Mouse (Mus musculus) stomach, embryonic 15.5 days (tissue): ENCODE data around the gene 2610001J05Rik. TPM values are rescaled to one million over a fixed set of nuclear protein-coding genes. Genes with fewer than 3 reads are reported as not detected.

Source experiments
- ATAC-seq: fragments of 200-750 bp; cut with Nextera tagmentation; 2 replicates; pipeline ENCODE4 v1.8.0; 2017; ENCODE audit warnings: low read depth, moderate number of reproducible peaks, moderate TSS enrichment; ENCODE audit not compliant: insufficient read depth, low FRiP score
- H3K27ac ChIP-seq: fragments of 300-500 bp; sonication (generic); 2 replicates; pipeline ENCODE4 v1.5.1; 2015; ENCODE audit warnings: mild to moderate bottlenecking, inconsistent platforms
- H3K27me3 ChIP-seq: fragments of 300-500 bp; sonication (generic); replicated peaks from 2 replicates; pipeline ENCODE4 v1.6.1; 2015; ENCODE audit warnings: inconsistent platforms
- H3K36me3 ChIP-seq: fragments of 300-500 bp; sonication (generic); 2 replicates; pipeline ENCODE4 v1.6.1; 2015; ENCODE audit warnings: inconsistent platforms
- H3K4me1 ChIP-seq: fragments of 300-500 bp; sonication (generic); 2 replicates; pipeline ENCODE4 v1.6.1; 2015; ENCODE audit warnings: inconsistent platforms
- H3K4me2 ChIP-seq: fragments of 300-500 bp; sonication (generic); 2 replicates; pipeline ENCODE4 v1.6.1; 2015; ENCODE audit warnings: mild to moderate bottlenecking, inconsistent platforms
- H3K4me3 ChIP-seq: fragments of 300-500 bp; sonication (generic); replicated peaks from 2 replicates; pipeline ENCODE4 v1.5.1; 2015; ENCODE audit warnings: inconsistent platforms
- H3K9ac ChIP-seq: fragments of 300-500 bp; sonication (generic); 2 replicates; pipeline ENCODE4 v1.6.1; 2015; ENCODE audit warnings: inconsistent platforms
- H3K9me3 ChIP-seq: fragments of 300-500 bp; sonication (generic); 2 replicates; pipeline ENCODE4 v1.6.1; 2016; ENCODE audit warnings: inconsistent platforms
- WGBS: fragments of 180-500 bp; shearing (Covaris S2); methylation state at CpG from one replicate; pipeline ENCODE4 v1.1.7; 2015; 5-methylcytosine and 5-hydroxymethylcytosine counted together
- polyA plus RNA-seq: library from polyadenylated mRNA; unstranded; fragments of >200 nt; fragmentation: Nextera tagmentation; extraction: Ambion mirVana; gene quantifications from 2 replicates; pipeline ENCODE4 v1.2.1, GENCODE M21; 2015

Gene 2610001J05Rik
- polyA plus RNA-seq = 126 and 130 TPM in 2 replicates

- no peaks in the 10 kb centered on the region for H3K4me1 ChIP-seq
- no peaks in the 10 kb centered on the region for H3K36me3 ChIP-seq
- H3K27me3 ChIP-seq = no peaks in the 10 kb centered on the region
- peak within 1 kb of the TSS; percentile 61 for H3K4me3 ChIP-seq
- peak within 1 kb of the TSS; percentile 92 for H3K27ac ChIP-seq
- H3K4me2 ChIP-seq = peak within 1 kb of the TSS; percentile 49
- WGBS = under 1% methylated on average over 19 of the region's 19 CpGs
- H3K9me3 ChIP-seq = no peaks in the 10 kb centered on the region
- ATAC-seq = peak; percentile 100
- H3K9ac ChIP-seq = peak within 1 kb of the TSS; percentile 29; the same call in 1 of the 2 replicates
Measured at GRCm38 (mm10) chr6:13870919-13871624, at the start of gene 2610001J05Rik. Gene 2610001J05Rik, minus strand, starts transcription at chr6:13871518.

DNA sequence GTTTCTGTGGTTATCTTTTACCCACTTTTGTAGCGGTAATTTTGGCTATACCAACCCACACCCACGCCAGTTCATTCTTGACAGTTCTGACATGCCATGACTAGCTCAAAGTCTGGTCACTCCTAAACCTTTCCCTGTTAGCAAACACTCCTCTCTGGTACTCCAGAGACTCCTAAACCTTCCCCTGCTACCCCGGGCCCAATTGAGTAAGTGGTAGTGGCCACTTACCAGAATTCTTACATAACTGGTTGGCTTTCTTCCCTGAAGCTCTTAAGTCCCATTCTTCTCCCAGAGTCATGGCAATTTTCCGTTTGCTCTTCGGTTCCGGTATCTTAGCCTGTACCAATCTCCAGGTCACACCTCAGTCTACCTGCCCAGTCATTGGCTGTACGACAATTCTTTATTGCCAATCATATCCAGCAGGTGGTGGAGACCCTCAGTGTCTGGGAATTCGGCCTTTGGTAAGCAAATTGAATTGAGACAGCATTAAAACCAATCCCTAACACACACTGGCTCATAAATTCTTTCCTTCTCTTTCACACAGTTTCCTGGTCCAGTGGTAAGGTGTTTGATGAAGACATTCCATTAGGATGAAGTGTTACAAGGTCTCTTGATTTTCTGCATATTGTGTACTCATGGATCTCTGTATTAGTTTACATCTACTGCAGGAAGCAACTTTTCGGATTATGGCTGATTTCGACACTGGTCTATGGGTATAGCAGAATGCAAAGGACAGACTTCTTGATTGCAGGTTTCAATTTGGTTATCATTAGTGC, 38.6 kb upstream of the 2610001J05Rik start:
- Histone ChIP-seq H3K4me2 (no peak overlapping the region), H3K9me3 (no peaks in the 10 kb centered on the region), H3K27me3 (no peaks in the 10 kb centered on the region), H3K4me1 (no peaks in the 10 kb centered on the region), H3K27ac (no peak overlapping the region), H3K9ac (no peak overlapping the region), H3K4me3 (no peak overlapping the region), H3K36me3 (no peaks in the 10 kb centered on the region)
- WGBS = 85% methylated on average over 10 of the region's 10 CpGs
- no peak for ATAC-seq

GRCm38 (mm10) chr6:13902941-13903627, 31.8 kb upstream of the 2610001J05Rik start:
- WGBS = 85% methylated on average over 5 of the region's 5 CpGs
- H3K27me3 ChIP-seq = no peaks in the 10 kb centered on the region
- no peak overlapping the region for H3K4me3 ChIP-seq
- H3K4me1 ChIP-seq = no peaks in the 10 kb centered on the region
- no peaks in the 10 kb centered on the region for H3K36me3 ChIP-seq
- no peak overlapping the region for H3K27ac ChIP-seq
- ATAC-seq = no peak
- H3K9me3 ChIP-seq = no peaks in the 10 kb centered on the region
- no peak overlapping the region for H3K9ac ChIP-seq
- no peak overlapping the region for H3K4me2 ChIP-seq

DNA sequence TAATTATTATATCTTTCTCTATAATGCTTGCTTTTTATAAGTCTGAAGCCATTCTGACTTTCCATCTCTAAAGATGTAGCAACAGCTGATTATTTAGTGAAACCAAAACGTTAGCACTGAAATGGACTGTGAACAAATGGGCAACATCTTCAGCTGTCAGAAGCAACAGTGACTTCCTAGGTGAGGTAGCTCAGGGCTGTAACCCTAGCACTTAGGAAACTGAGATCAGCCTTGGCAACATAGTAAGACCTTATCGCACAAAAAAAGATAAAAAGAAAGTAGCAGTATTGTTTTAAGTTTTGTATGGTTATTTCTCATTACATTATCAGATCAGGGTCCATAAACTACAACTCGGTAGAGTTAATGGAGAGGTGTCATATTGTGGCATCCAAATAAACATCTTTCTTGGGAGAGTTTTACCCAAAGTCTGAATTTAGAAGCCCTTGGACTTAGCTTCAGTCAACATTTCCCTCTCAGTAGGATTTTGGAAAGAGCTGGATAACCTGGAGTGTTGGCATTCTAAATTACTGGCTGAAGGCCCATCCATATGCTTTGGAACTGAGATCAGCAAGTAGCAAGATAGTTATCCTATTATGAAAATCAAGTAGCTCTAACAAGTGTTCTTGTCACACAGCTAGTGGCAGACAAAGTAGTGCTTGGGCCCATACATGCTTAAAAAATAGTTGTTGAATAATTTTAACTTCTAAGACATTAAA, 13.7 kb upstream of the 2610001J05Rik start:
- no peak overlapping the region for H3K9ac ChIP-seq
- H3K4me2 ChIP-seq = no peak overlapping the region
- no peak overlapping the region for H3K4me3 ChIP-seq
- no peak overlapping the region for H3K27ac ChIP-seq
- H3K4me1 ChIP-seq = no peaks in the 10 kb centered on the region
- no peaks in the 10 kb centered on the region for H3K36me3 ChIP-seq
- ATAC-seq = no peak
- H3K27me3 ChIP-seq = no peaks in the 10 kb centered on the region
- no peaks in the 10 kb centered on the region for H3K9me3 ChIP-seq
- WGBS = 79% methylated on average over 3 of the region's 3 CpGs

DNA sequence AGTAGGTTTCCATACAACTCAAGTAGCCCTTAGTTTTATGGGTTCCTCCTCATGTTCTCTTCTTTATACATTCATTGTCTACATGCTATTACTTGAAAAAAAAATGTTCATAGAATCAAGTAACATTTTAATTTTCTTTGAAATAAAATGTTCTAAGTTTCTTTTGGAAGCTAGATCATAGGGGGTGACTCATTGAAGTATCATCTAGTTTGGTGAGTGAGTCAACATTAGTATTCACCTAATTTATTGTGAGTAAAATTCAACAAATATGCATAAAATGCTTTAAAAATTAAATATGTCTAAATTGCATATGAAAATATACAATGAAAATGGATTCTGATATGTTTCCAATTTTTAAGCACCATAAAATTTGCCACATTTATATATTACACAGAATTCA, 11.6 kb upstream of the 2610001J05Rik start:
- Histone ChIP-seq H3K4me1 (no peaks in the 10 kb centered on the region), H3K9ac (no peak overlapping the region), H3K4me2 (no peak overlapping the region), H3K9me3 (no peaks in the 10 kb centered on the region), H3K27ac (no peak overlapping the region), H3K36me3 (no peaks in the 10 kb centered on the region), H3K27me3 (no peaks in the 10 kb centered on the region), H3K4me3 (no peak overlapping the region)
- ATAC-seq = no peak

DNA sequence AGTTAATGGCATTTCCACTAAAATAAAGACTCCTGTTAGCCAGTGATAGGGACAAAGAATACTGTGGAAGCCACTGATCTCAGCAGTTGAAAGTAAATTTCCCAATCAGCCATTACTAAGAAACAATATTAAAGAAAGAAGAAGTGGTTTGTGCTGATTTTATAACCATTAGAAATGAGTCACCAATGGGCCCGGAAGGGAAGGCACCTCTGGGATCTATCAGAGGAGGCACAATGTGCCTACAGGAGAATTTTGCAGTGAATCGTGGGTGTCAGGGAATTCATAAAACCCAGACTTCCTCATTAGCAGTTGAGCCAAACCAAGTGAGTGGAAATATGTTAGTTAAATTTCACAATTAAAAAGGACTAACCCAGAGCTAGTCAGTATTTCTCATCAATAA, 2.6 kb upstream of the 2610001J05Rik start:
- 73% methylated on average over 2 of the region's 2 CpGs for WGBS
- Histone ChIP-seq H3K4me2 (no peak overlapping the region), H3K4me1 (no peaks in the 10 kb centered on the region), H3K27me3 (no peaks in the 10 kb centered on the region), H3K9ac (no peak overlapping the region), H3K4me3 (no peak overlapping the region), H3K9me3 (no peaks in the 10 kb centered on the region), H3K27ac (no peak overlapping the region), H3K36me3 (no peaks in the 10 kb centered on the region)
- ATAC-seq = no peak

DNA sequence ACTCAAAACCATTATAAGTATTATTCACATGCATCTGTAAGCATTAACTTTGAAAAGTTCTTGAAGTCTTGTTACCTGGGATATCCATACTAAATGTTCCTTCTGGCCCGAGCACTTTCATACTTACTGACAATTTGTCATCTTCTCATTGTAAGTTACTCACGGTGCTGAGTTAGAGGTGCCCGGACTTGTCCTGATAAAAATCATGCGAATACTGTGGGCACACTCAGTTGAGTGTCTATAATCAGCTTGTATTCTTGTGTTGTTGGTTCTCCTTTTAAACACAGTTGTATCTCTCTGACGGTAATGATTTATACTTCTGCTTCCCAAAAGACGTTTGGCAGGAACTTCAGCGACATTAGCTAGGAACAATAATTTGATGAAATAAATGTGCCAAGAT, 758 bp upstream of the 2610001J05Rik start:
- Histone ChIP-seq H3K9ac (no peak overlapping the region), H3K27me3 (no peaks in the 10 kb centered on the region)

DNA sequence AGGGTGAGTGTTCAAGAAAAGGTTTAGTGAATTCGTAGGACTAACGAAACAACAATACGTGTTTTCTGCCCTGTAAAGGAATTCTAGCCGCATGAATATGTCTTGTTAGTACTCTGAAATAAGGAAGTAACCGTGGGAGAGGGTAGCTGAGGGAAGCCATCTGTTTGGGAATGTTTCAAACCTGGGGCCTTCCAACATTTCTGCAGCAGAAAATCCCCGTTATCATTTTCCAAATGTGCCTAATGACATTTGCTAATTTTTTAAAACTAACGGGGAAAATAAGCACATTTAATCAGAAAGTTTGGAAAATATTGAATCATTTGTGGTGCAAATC, 274 bp upstream of the 2610001J05Rik start:
- no peaks in the 10 kb centered on the region for H3K4me1 ChIP-seq
- H3K27ac ChIP-seq = peak overlapping the region; percentile 92
- H3K4me3 ChIP-seq = peak overlapping the region; percentile 61
- H3K4me2 ChIP-seq = peak overlapping the region; percentile 42
- peak; percentile 51 for ATAC-seq
- no peaks in the 10 kb centered on the region for H3K9me3 ChIP-seq
- H3K36me3 ChIP-seq = no peaks in the 10 kb centered on the region
- H3K27me3 ChIP-seq = no peaks in the 10 kb centered on the region
- H3K9ac ChIP-seq = no peak overlapping the region
- under 1% methylated on average over 7 of the region's 7 CpGs for WGBS

More for the DNA sequence above, 758 bp upstream of the 2610001J05Rik start:
- no peaks in the 10 kb centered on the region for H3K4me1 ChIP-seq
- ATAC-seq = no peak
- H3K9me3 ChIP-seq = no peaks in the 10 kb centered on the region
- peak overlapping the region; percentile 92; the same call in 1 of the 2 replicates for H3K27ac ChIP-seq
- peak overlapping the region; percentile 42 for H3K4me2 ChIP-seq
- WGBS = 46% methylated on average over 7 of the region's 7 CpGs
- no peaks in the 10 kb centered on the region for H3K36me3 ChIP-seq
- H3K4me3 ChIP-seq = no peak overlapping the region; the same call in 1 of the 2 replicates

DNA sequence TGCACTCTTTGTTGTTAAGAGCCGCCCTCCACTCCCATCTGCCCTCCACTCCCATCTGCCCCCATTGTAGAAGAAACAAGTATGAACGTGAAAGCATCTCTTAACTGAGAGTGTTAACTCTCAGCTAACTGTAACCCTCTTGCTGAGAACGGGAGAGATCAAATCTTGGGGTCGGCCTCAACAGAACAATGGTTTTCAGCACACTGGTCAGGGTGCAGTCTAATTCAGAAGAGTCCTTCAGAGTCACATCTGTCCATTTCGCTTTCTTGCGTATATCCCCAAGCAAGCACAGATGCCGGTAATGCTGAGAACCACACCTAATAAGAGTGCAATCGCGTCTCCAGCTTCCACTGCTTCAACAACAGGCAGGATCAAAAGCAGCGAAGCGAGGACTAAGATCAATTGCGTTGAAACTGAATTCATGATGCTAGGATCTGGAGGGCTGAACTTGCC, 1.0 kb downstream of the 2610001J05Rik start:
- H3K27ac ChIP-seq = peak overlapping the region; percentile 13; the same call in 1 of the 2 replicates
- H3K4me2 ChIP-seq = peak overlapping the region; percentile 49
- H3K4me3 ChIP-seq = peak overlapping the region; percentile 27
- no peak for ATAC-seq
- H3K36me3 ChIP-seq = no peaks in the 10 kb centered on the region
- WGBS = 37% methylated on average over 12 of the region's 12 CpGs
- no peaks in the 10 kb centered on the region for H3K4me1 ChIP-seq
- H3K9ac ChIP-seq = no peak overlapping the region
- no peaks in the 10 kb centered on the region for H3K9me3 ChIP-seq
- H3K27me3 ChIP-seq = no peaks in the 10 kb centered on the region

DNA sequence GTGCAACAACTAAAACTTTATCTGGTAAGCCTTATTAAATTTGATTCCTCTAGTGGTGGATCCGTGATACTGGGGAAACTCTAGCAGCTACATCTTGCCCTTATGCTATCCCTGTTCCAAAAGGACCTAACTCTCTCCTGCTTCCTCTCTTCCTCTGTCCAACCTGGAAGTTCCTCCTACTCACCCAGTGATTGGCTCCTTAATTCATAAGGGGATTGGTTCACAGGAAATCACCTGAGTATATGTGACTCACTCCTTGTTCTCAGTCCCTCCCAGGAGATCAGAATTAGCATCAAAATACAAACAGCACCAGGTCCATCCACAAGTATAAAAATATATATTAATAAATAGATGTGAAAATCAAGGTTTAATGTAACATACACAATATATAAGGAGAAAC, 10.7 kb downstream of the 2610001J05Rik start:
- no peak overlapping the region for H3K27ac ChIP-seq
- H3K4me3 ChIP-seq = no peak overlapping the region
- H3K36me3 ChIP-seq = no peaks in the 10 kb centered on the region
- H3K4me2 ChIP-seq = no peak overlapping the region
- H3K4me1 ChIP-seq = no peaks in the 10 kb centered on the region
- no peak overlapping the region for H3K9ac ChIP-seq
- WGBS = 93% methylated on average over 1 of the region's 1 CpGs
- H3K27me3 ChIP-seq = no peaks in the 10 kb centered on the region
- no peaks in the 10 kb centered on the region for H3K9me3 ChIP-seq
- ATAC-seq = no peak

DNA sequence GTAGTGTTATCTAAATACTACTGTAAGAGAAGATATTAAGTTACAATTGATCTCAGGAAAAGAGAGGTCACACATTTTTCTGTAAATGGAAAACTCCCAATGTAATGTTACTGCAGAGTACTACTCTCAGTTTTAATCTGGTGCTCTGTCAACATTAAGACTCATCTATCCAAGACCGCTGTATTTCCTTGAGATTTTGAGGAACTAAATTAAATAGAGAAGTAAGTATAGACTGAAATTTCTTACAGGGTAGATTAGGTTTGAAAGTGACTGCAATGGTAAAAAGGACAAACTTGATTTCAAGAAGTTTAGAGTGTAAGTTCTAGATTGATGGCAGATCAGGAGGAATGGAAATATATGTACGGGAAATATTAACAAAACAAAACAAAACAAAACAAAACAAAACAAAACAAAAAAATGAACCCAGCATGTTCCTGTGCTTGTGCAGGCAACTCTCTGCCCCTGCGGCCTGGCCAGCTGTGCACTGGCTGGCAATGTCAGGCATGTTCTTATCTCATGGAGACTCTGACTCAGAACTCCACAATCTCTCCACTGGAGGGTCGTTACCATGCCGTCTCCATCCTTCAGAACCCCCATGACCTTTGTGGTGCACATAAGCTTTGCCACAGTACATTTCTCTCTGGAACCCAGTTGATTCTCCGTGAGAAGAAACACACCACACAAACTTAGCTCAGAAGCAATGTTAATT, 11.3 kb downstream of the 2610001J05Rik start:
- WGBS = 67% methylated on average over 6 of the region's 6 CpGs
- no peak for ATAC-seq
- H3K36me3 ChIP-seq = no peaks in the 10 kb centered on the region

More for the DNA sequence above, 11.3 kb downstream of the 2610001J05Rik start:
- H3K4me3 ChIP-seq = no peak overlapping the region
- H3K27ac ChIP-seq = no peak overlapping the region
- no peak overlapping the region for H3K4me2 ChIP-seq
- H3K9me3 ChIP-seq = no peaks in the 10 kb centered on the region
- H3K9ac ChIP-seq = no peak overlapping the region
- H3K27me3 ChIP-seq = no peaks in the 10 kb centered on the region
- H3K4me1 ChIP-seq = no peaks in the 10 kb centered on the region
